Mouse (Mus musculus): Measurements from ENCODE around the gene Adgrf5.
"Not testable (repeated sequence)": the region's sequence is repeated elsewhere in the genome, so short reads cannot be mapped to it uniquely, and the experiment has no call there.

Gene Adgrf5

GRCm38 (mm10) chr17:43460245-43461181 lies 100.3 kb downstream of the Adgrf5 start:
- peak; percentile 25 for DNase-seq (ENCODE audit: low read depth)

GRCm38 (mm10) chr17:43470039-43470438 lies 109.8 kb downstream of the Adgrf5 start:
- DNase-seq (ENCODE audit: low read depth), result no peak

DNA sequence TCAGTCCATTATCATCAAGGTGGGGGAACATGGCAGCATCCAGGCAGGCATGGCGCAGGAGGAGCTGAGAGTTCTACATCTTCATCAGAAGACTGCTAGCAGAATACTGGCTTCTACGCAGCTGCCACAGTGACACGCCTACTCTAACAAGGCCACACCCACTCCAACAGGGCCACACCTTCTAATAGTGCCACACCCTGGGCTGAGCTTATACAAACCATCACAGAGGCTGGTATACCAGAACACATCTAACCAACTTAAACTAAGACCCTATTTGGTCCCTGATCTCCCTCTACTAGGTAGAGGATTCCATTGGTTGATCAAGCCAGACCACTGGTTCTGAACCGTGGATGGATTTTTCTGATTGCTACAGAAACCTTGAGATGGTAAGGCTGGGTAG lies 112.3 kb downstream of the Adgrf5 start:
- DNase-seq (ENCODE audit: low read depth), result peak; percentile 9

- DNase-seq (ENCODE audit: low read depth), result no peak
These were observed 114.5 kb downstream of the Adgrf5 start for GRCm38 (mm10) chr17:43474775-43475174.

GRCm38 (mm10) chr17:43477621-43478020 lies 117.4 kb downstream of the Adgrf5 start:
- DNase-seq (ENCODE audit: low read depth), result no peak

DNA sequence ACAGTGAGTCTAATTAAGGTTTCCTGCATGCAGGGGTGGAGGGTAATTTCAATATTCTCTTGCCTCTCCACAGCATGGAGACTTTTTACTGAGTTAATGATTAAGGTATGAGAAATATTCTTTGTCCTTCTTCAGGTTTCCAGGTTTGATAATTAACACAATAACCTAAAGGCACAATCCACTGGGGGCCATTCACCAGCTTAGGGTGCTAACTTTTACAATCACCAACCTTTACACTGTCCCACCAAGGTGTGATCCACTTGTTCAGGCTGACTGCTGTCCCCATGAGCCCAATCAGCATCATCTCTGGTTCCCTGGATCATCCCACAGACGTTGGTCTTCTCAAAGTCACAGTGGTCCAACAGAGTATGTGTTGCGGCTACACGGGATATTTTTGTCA lies 125.7 kb downstream of the Adgrf5 start:
- no peak for DNase-seq (ENCODE audit: low read depth)

DNA sequence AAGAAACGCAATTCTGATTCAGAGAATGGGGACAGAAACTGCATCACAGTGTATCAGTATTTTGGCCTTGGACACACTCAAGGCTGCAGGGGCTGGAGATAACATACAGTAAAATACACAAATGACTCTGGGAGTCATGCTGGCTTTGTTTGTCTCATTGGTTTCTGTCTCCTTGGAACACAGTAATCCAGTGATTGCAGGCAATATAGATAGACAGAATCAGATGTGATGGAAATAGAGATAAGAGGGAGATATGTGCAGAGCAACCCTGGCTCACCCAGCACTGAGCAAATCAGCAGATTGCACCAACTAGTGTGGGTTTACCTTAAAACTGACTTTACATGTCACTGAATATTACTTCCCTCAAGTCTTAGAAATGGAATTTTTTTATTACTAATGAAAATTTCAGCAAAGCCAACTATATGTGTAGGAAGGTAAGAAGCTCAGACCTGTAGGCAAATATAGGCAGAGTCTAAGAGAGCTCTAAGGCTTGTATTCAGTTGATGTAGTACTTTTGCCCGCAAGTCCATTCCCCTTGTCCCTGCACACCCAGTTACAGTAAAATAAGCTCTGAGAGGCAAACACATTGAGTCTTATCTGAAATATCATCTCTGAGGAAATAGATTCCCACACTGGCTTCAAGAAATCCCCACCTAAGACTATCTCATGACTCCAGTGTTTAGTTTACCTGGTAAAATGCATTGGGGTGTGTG lies 128.3 kb downstream of the Adgrf5 start:
- DNase-seq (ENCODE audit: low read depth), result no peak

DNA sequence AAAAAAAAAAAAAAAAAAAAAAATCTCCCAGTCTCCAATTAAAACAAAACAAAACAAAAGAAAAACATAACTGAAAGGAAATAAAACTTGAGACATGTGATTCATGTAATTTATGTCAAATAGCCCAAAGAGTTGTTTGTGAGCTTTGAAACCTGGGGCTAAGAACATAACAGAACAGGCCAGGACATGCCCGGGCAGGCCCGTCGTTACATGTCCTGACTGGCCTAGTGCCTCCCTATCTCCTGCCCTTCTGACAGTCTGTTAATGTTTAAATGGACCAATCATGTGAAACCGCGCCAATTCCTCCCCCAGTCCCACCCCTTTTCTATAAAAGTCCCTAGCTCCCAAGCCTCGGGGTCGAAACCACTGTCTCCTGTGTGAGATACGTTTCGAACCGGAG lies 130.1 kb downstream of the Adgrf5 start:
- DNase-seq (ENCODE audit: low read depth), result not testable (repeated sequence)

DNA sequence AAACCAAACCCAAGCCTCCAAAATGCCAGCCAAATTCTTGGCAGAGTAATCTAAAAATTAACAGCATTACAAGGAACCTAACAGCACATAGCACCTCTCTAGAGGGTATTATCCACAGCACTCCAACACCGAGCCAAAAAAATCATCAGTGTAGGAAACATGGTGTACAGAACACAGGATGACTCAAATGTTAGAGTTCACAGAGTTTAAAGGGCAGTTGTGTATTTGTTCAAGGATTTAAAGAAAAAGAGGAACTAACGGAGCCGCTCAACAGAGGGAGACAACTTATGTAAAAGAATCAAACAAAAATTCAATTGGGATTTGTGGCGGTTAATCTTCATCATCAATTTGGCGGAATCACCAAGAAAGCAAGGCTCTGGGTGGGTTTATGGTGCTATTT lies 135.3 kb downstream of the Adgrf5 start:
- DNase-seq (ENCODE audit: low read depth), result no peak

- no peak for DNase-seq (ENCODE audit: low read depth)
These were observed 137.3 kb downstream of the Adgrf5 start for GRCm38 (mm10) chr17:43497521-43497920.

- DNase-seq (ENCODE audit: low read depth), result no peak
These were observed 140.3 kb downstream of the Adgrf5 start for GRCm38 (mm10) chr17:43500513-43500912.

DNA sequence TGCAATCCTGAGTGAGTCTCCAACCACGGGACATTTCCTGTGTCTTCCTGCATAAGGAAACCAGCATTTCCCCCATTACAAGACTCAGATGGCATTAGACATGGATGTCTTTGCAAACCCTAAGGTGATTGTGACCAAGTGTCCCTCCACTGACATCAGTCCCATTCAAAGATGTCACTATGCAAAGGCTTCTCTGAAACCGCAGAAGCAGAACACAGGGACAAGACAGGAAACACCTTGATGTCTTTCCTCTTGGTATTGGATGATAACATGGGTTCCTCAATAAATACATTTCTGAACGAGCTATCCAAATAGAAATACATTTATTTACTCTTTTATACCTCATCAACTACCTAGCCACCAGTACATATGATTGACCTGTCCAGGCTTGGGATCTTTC lies 141.0 kb downstream of the Adgrf5 start:
- DNase-seq (ENCODE audit: low read depth), result no peak

GRCm38 (mm10) chr17:43501631-43502030 lies 141.4 kb downstream of the Adgrf5 start:
- no peak for DNase-seq (ENCODE audit: low read depth)

GRCm38 (mm10) chr17:43502592-43502991 lies 142.3 kb downstream of the Adgrf5 start, which contains the start of gene Mep1a:
Mep1a (minus strand) TSS chr17:43502812.
- DNase-seq (ENCODE audit: low read depth), result no peak

DNA sequence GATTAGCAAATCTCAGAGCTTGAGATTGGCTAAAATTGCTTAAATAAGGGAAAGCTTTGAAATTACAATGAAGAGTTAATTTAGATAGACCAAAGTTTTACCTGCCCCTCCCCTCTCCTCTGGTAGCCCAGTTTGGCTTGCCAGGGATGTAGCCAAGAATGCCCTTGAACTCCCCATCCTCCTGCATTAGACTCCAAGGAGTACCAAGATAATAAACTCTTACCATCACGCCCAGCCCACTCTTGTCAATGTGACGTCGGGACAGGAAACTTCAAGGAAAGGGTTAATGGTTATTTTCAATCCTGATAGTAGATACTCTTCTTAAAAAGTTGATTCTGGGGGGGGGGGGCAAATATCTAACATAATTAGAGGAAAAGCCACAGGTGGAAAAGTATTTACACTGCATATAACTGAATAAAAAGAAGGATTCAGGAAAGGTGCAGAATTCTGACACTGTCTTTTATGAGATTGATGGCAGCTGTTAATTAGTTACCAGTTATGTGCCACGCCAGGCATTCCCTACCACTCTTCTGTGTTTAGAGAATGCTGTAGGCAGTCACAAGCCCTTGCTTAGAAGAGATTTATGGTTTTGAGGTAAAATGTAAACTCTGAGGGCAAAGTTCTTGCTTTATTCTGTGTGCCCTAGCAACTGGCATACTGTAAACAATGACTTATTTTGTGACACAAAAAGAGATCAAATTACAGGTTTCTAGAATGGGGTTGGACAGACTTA lies 143.8 kb downstream of the Adgrf5 start:
- no peak for DNase-seq (ENCODE audit: low read depth)

DNA sequence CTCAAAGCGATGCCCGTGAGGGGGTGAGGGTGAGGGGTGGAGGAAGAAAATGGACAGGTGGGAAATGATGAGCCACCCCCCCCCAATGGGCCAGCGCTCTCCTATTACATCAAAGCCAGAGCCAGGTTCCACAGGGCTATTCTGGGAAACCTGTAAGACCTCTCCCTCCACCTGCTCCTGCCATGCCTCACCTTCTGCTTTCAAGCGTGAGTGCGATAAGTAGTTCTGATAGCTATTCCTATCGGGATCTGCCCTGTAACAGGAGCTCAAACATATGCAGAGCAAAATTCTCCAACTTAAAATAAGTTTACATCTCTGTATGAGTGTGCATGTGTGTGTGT lies 144.3 kb downstream of the Adgrf5 start:
- no peak for DNase-seq (ENCODE audit: low read depth)

All from c-Kit-positive CD71-positive TER-119-negative erythroid progenitor cells, embryonic 14.5 days (primary cell).